Mouse (Mus musculus) lung, embryonic 14.5 days (tissue): ENCODE data around the gene Lyz2. TPM values are rescaled to one million over a fixed set of nuclear protein-coding genes. Genes with fewer than 3 reads are reported as not detected.
A peak's percentile ranks its signal among the peaks of the same experiment; 100 is the strongest.
"Not testable (repeated sequence)": the region's sequence is repeated elsewhere in the genome, so short reads cannot be mapped to it uniquely, and the experiment has no call there.

ENCODE experiments used
- ATAC-seq: fragments of 200-750 bp; cut with Nextera tagmentation; 2 replicates; pipeline ENCODE4 v1.8.0; 2017; ENCODE audit warnings: mild to moderate bottlenecking, moderate TSS enrichment, moderate library complexity; ENCODE audit not compliant: insufficient read depth
- DNase-seq: peaks from one replicate; pipeline ENCODE4 v3.0.0-alpha.2; 2015
- H3K27ac ChIP-seq: fragments of 300-500 bp; sonication (generic); 2 replicates; pipeline ENCODE4 v1.5.1; 2014; ENCODE audit warnings: low read depth, mild to moderate bottlenecking, moderate library complexity
- H3K27me3 ChIP-seq: fragments of 300-500 bp; sonication (generic); 2 replicates; pipeline ENCODE4 v1.6.1; 2014; ENCODE audit warnings: low read length, control low read depth; ENCODE audit not compliant: insufficient read depth
- H3K36me3 ChIP-seq: fragments of 300-500 bp; sonication (generic); 2 replicates; pipeline ENCODE4 v1.6.1; 2014; ENCODE audit warnings: control low read depth; ENCODE audit not compliant: insufficient read depth
- H3K4me1 ChIP-seq: fragments of 300-500 bp; sonication (generic); 2 replicates; pipeline ENCODE4 v1.6.1; 2014; ENCODE audit warnings: antibody characterized with exemption, control low read depth; ENCODE audit not compliant: insufficient read depth
- H3K4me2 ChIP-seq: fragments of 300-500 bp; sonication (generic); 2 replicates; pipeline ENCODE4 v1.6.1; 2014; ENCODE audit warnings: mild to moderate bottlenecking
- H3K4me3 ChIP-seq: fragments of 300-500 bp; sonication (generic); 2 replicates; pipeline ENCODE4 v1.5.1; 2014; ENCODE audit warnings: low read depth, low read length
- H3K9ac ChIP-seq: fragments of 300-500 bp; sonication (generic); 2 replicates; pipeline ENCODE4 v1.6.1; 2014
- H3K9me3 ChIP-seq: fragments of 300-500 bp; sonication (generic); 2 replicates; pipeline ENCODE4 v1.6.1; 2016; ENCODE audit warnings: low read depth, low read length, control low read depth
- CTCF ChIP-seq: IDR thresholded peaks from 2 replicates; pipeline ENCODE4 v1.5.1; 2016; ENCODE audit warnings: antibody characterized with exemption, low read depth
- WGBS: fragments of 180-500 bp; shearing (Covaris S2); extraction: QIAGEN DNeasy Blood & Tissue Kit; methylation state at CpG from one replicate; pipeline ENCODE4 v1.1.7; 2014; 5-methylcytosine and 5-hydroxymethylcytosine counted together
- polyA plus RNA-seq: library from polyadenylated mRNA; unstranded; fragments of >200 nt; fragmentation: Nextera tagmentation; extraction: Ambion mirVana; gene quantifications from 2 replicates; pipeline ENCODE4 v1.2.1, GENCODE M21; 2014

The Lyz2 gene
- polyA plus RNA-seq, 1 experiment from 2014 or later, result 105 TPM

DNA sequence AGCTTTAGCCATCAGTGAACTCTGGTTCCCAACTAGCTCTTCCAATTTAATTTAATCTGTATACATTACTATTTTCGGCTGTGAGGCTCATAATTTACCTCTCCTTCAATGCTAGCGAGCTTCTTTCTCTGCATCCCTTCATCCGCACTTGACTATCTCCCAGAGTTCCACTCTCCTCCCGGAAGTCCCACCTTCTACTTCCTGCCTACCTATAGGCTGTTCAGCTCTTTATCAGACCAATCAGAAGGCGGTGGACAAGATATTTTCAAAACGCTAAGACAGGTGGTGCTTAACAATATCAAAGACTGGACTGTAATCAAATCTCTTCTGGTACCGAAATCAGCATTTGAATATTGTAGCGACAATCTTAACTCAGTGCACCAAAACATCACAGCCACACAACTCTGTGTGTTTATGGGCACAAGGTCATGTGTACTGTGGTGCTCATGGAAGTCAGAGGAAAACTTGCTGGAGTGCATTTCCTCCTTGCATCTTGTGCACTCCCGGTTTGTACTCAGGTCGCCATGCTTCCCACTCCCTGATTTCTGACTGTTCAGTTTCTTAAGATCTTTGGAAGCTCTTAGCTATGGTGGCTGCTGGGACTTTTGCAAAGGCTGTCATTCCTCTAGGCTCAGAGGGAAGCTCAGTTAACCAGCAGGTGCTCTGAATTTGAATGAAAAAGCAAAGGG, 6.3 kb downstream of the Lyz2 start:
- Histone ChIP-seq H3K36me3 (no peaks in the 10 kb centered on the region), H3K4me1 (no peaks in the 10 kb centered on the region), H3K4me2 (no peak overlapping the region), H3K9ac (no peak overlapping the region), H3K4me3 (no peak overlapping the region), H3K27me3 (no peaks in the 10 kb centered on the region), H3K9me3 (no peaks in the 10 kb centered on the region), H3K27ac (no peak overlapping the region)
- no peak for TF ChIP-seq CTCF
- DNase-seq (no peak), ATAC-seq (no peak)
- 79% methylated on average over 10 of the region's 10 CpGs for WGBS

DNA sequence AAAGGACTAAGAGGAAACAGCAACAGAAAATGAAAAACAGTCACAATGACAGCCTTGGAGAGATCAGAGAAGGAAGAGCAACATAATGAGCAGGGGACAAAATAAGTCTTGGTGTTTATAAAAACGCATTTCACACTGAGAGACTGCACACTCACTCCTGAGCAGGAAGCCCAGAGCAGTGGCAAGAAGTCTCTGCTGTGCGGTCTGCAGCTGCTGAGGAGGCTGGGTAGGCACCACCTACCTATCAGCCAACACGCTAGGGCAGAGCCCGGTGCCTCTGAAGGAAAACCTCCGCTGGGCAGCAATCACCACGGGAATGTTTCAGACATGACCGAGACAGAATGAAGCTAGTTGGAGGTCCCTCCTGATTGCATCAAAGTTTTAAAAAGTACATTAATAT, 7.5 kb downstream of the Lyz2 start:
- not testable (repeated sequence) for H3K4me1 ChIP-seq, H3K36me3 ChIP-seq, ATAC-seq, H3K9me3 ChIP-seq, H3K27ac ChIP-seq, H3K9ac ChIP-seq, H3K4me3 ChIP-seq, H3K4me2 ChIP-seq, H3K27me3 ChIP-seq, DNase-seq
- 80% methylated on average over 3 of the region's 7 CpGs for WGBS

DNA sequence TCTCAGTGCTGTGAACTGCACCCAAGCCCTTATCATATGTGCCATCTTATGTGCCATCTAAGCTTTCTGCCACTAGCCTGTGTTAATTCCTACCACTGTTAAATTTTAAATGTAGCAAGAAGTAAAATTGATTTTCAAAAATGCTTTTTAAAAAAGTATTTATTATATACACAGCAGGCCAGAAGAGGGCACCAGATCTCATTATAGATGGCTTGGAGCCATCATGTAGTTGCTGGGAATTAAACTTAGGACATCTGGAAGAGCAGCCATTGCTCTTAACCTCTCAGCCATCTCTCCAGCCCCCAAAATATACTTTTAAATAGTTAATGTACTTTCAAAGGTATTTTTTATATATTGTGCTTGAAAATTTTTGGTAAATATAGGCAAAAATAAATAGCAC, 10.1 kb downstream of the Lyz2 start:
- no peak for ATAC-seq
- Histone ChIP-seq H3K9me3 (no peaks in the 10 kb centered on the region), H3K27ac (no peak overlapping the region), H3K27me3 (no peaks in the 10 kb centered on the region), H3K36me3 (no peaks in the 10 kb centered on the region), H3K4me2 (no peak overlapping the region), H3K4me1 (no peaks in the 10 kb centered on the region), H3K9ac (no peak overlapping the region), H3K4me3 (no peak overlapping the region)
- peak; percentile 65 for DNase-seq
- TF ChIP-seq CTCF, result peak; percentile 39

DNA sequence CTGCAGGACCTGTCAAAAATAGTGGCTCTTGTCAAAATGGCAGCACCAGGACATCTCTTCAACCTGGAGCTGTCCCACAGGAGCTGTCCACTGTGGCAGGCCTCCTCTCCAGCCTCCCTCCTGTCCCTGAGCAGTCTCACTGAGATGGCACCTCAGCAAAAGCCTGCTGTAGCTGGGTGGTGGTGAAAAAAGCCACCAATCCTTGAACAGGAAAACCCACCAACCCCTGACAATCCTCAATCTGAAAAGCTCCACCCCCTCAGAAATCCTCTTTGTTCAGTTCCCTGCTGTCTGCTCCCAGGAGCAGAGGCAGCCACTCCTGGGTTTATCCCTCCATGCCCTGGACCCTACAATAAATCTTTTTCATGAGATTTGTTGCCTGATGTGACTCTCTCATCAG, 22.3 kb downstream of the Lyz2 start:
- Histone ChIP-seq H3K36me3 (no peaks in the 10 kb centered on the region), H3K4me3 (no peak overlapping the region), H3K4me2 (no peak overlapping the region), H3K4me1 (no peaks in the 10 kb centered on the region), H3K9ac (no peak overlapping the region), H3K27ac (no peak overlapping the region), H3K9me3 (no peaks in the 10 kb centered on the region; the same call in 1 of the 2 replicates), H3K27me3 (no peaks in the 10 kb centered on the region)
- ATAC-seq, result no peak
- no peak for DNase-seq
- TF ChIP-seq CTCF, result no peak

DNA sequence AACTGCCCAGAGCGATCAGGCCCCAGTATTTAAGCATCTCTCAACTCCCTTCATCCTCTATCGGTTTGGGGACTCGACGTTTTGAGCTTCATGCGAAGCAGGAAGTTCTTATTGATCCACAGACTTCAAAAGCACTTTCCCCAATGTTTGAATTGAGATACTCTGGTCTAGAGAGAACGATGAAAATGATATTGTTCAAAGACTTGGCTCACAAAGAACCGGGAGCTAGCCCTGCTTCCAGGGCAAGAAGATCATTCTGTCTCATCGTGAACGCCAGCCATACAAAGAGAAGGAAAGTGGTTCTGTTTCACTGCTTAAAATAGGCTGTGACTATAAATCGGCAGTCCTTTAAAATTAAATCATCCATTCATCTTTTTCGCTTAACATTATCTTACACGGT, 43.5 kb downstream of the Lyz2 start, which contains the start of gene 9530003J23Rik:
9530003J23Rik (minus strand) TSS at position 101 of the 400 bp plus-strand sequence.
- Histone ChIP-seq H3K27ac (no peak within 1 kb of the TSS), H3K36me3 (no peaks in the 10 kb centered on the region), H3K9me3 (no peaks in the 10 kb centered on the region), H3K4me2 (no peak within 1 kb of the TSS), H3K4me3 (no peak within 1 kb of the TSS), H3K9ac (no peak within 1 kb of the TSS), H3K4me1 (0 out of 2 replicates have a peak, but pooled peaks cover 3% of the 10 kb centered on the region), H3K27me3 (no peaks in the 10 kb centered on the region)
- 82% methylated on average over 12 of the region's 12 CpGs for WGBS
- ATAC-seq (no peak), DNase-seq (no peak)
- TF ChIP-seq CTCF, result no peak

DNA sequence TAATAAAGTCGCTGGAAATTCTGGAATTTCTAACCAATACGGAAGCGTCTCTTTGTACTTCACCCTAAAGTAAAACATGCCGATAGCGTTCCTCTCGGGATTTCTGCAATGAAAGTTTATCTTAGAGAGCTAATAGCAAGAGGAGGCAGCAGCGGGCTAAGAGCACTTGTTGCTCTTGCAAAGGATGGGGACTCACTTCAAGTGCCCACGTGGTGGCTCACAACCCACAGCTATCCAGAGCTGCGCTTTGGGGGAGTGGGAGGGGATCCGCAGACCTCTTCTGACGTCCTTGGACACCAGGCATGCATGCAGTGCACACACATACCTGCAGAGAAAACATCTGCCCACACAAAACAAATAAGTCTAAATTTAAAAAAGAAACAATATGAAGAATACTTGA, 46.3 kb downstream of the Lyz2 start:
- Histone ChIP-seq H3K36me3 (no peaks in the 10 kb centered on the region), H3K4me1 (0 out of 2 replicates have a peak, but pooled peaks cover 3% of the 10 kb centered on the region), H3K27me3 (no peaks in the 10 kb centered on the region), H3K27ac (no peak overlapping the region), H3K4me2 (peak overlapping the region; percentile 40), H3K9ac (no peak overlapping the region), H3K9me3 (no peaks in the 10 kb centered on the region), H3K4me3 (peak overlapping the region; percentile 7; the same call in 1 of the 2 replicates)
- DNase-seq (peak; percentile 61), ATAC-seq (peak; percentile 69; the same call in 1 of the 2 replicates)
- WGBS, result 21% methylated on average over 11 of the region's 11 CpGs
- no peak for TF ChIP-seq CTCF

DNA sequence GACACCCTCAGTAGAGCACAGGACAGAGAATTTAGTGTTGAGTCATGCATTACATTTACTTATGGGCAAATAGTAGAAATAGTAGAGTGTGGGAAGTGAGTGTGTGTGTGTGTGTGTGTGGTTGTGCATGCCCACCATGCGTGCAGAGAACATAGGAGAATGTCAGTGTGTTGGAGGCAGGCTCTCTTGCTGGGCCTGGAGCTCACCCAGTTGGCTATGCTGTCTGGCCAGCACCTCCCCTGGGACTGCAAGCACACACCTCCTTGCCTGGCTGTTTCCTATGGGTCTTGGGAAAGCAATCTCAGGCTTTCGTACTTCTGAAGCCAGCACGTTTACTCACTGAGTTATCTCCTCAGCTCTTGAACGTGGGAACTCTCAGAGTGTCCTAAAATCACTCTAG, 47.3 kb downstream of the Lyz2 start:
- no peak for TF ChIP-seq CTCF
- Histone ChIP-seq H3K27me3 (no peaks in the 10 kb centered on the region), H3K27ac (no peak overlapping the region), H3K9me3 (no peaks in the 10 kb centered on the region), H3K4me3 (no peak overlapping the region), H3K9ac (no peak overlapping the region), H3K36me3 (no peaks in the 10 kb centered on the region), H3K4me1 (0 out of 2 replicates have a peak, but pooled peaks cover 3% of the 10 kb centered on the region), H3K4me2 (no peak overlapping the region)
- ATAC-seq (no peak), DNase-seq (no peak)
- 36% methylated on average over 4 of the region's 4 CpGs for WGBS
